Mouse (Mus musculus): ENCODE results near the gene Sorl1.

DNA sequence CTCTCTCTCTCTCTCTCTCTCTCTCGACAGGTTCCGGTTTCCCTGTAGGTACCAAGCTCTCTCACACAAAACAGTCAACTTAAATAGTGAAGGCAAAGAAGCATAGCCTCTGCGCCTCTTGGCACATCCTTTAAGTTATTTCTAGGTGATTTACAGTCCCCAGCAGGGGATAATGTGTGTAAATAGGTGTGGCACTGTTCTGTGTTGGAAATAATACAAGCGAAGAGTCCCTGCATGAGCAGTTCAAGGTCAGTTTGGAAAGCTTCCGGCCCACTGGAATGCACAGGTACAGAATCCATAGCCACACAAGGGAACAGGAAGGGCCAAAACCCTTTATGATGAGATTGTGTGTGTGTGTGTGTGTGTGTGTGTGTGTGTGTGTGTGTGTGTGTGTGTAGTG, 130.3 kb downstream of the Sorl1 start:
- TF ChIP-seq CHD2 (IDR thresholded peaks at IDR 0.05; ENCODE audit: low read length): no peak
- TF ChIP-seq RCOR1 (conservative IDR thresholded peaks at IDR 0.05; ENCODE audit: low read depth, low read length): no peak
- no peak for TF ChIP-seq CTCF (conservative IDR thresholded peaks at IDR 0.05 in 1 of 2, IDR thresholded peaks at IDR 0.05 in 1 of 2; ENCODE audit: low read depth in 2 of 2, low read length in 2 of 2)
- TF ChIP-seq MEF2A (IDR thresholded peaks at IDR 0.05; ENCODE audit: borderline replicate concordance, low read depth, low read length): no peak
- TF ChIP-seq EP300 (IDR thresholded peaks at IDR 0.05; ENCODE audit: low read length): no peak
- no peak for TF ChIP-seq MAZ (IDR thresholded peaks at IDR 0.05; ENCODE audit: low read depth, low read length)

All from CH12.LX (cell line).